Mouse (Mus musculus) stomach, postnatal 0 days (tissue): ENCODE measurements around the gene Sh2d7. TPM values are rescaled to one million over a fixed set of nuclear protein-coding genes. Genes with fewer than 3 reads are reported as not detected.

Source experiments
- ATAC-seq: fragments of 200-750 bp; cut with Nextera tagmentation; 2 replicates; pipeline ENCODE4 v1.8.0; 2017; ENCODE audit not compliant: low FRiP score, low TSS enrichment
- DNase-seq: peaks from one replicate; pipeline ENCODE4 v3.0.0-alpha.2; 2016; ENCODE audit warnings: low spot score
- H3K27ac ChIP-seq: fragments of 300-500 bp; sonication (generic); replicated peaks from 2 replicates; pipeline ENCODE4 v1.5.1; 2014; ENCODE audit warnings: mild to moderate bottlenecking, control low read depth
- H3K27me3 ChIP-seq: fragments of 300-500 bp; sonication (generic); 2 replicates; pipeline ENCODE4 v1.6.1; 2014; ENCODE audit warnings: low read length; ENCODE audit not compliant: control insufficient read depth, insufficient read depth
- H3K36me3 ChIP-seq: fragments of 300-500 bp; sonication (generic); 2 replicates; pipeline ENCODE4 v1.6.1; 2014; ENCODE audit warnings: low read length, mixed read lengths; ENCODE audit not compliant: control insufficient read depth, insufficient read depth
- H3K4me1 ChIP-seq: fragments of 300-500 bp; sonication (generic); replicated peaks from 2 replicates; pipeline ENCODE4 v1.6.1; 2014; ENCODE audit warnings: antibody characterized with exemption; ENCODE audit not compliant: control insufficient read depth, insufficient read depth
- H3K4me2 ChIP-seq: fragments of 300-500 bp; sonication (generic); replicated peaks from 2 replicates; pipeline ENCODE4 v1.6.1; 2014; ENCODE audit warnings: low read depth, mild to moderate bottlenecking, control low read depth, moderate library complexity
- H3K4me3 ChIP-seq: fragments of 300-500 bp; sonication (generic); 2 replicates; pipeline ENCODE4 v1.5.1; 2014; ENCODE audit warnings: low read depth, low read length, control low read depth
- H3K9ac ChIP-seq: fragments of 300-500 bp; sonication (generic); 2 replicates; pipeline ENCODE4 v1.6.1; 2014; ENCODE audit warnings: mild to moderate bottlenecking, low read length, control low read depth, mixed read lengths
- H3K9me3 ChIP-seq: fragments of 300-500 bp; sonication (generic); 2 replicates; pipeline ENCODE4 v1.6.1; 2016; ENCODE audit warnings: low read length; ENCODE audit not compliant: control insufficient read depth
- CTCF ChIP-seq: IDR thresholded peaks from 2 replicates; pipeline ENCODE4 v1.5.1; 2016; ENCODE audit warnings: antibody characterized with exemption, low read depth, mild to moderate bottlenecking, moderate library complexity
- EP300 ChIP-seq: optimal IDR thresholded peaks from 2 replicates; pipeline ENCODE3; 2016; ENCODE audit warnings: antibody characterized with exemption
- WGBS: fragments of 180-500 bp; shearing (Covaris S2); extraction: QIAGEN DNeasy Blood & Tissue Kit; methylation state at CpG from one replicate; pipeline ENCODE4 v1.1.7; 2014; 5-methylcytosine and 5-hydroxymethylcytosine counted together
- polyA plus RNA-seq: library from polyadenylated mRNA; unstranded; fragments of >200 nt; fragmentation: Nextera tagmentation; extraction: Ambion mirVana; gene quantifications from 2 replicates; pipeline ENCODE4 v1.2.1, GENCODE M21; 2015

Sh2d7 gene
- polyA plus RNA-seq, 1 experiment from 2014 or later: 0.04 TPM

DNA sequence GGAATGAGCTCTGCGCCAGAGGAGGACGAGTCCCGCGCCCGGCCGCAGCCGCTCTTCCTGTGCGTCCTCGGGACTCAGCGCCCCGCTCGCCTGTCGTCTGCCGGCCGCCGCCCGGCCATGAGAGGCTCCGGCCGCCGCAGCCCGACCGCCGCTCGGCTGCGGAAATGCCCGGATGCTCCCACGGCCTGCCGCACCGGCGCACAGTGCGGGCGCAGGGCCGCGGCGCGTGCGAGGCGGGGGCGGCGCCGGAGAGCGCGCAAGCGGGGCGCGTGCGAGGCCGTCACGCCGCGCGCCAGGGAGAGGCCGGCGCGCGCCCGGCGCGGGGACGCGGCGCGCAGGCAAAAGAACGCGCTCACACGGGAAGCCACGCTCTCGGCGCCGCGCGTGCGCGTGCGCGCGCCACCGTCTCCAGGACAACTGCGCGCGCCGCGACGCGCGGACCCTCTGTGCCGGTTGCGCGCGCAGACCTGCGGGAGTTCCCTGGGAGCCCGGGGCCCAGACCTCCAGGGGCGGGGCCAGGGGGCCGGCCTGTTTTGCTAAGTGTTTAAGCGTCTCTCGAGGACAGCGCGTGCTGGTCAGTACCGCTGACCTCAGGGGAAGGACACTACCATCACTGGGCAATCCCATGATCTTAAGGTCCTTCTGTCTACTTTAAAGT is 37.2 kb upstream of the Sh2d7 start, which contains the start of gene Dmxl2:
Gene Dmxl2, minus strand, starts transcription at position 174 of the 658 bp plus-strand sequence.
- H3K4me3 ChIP-seq: peak within 1 kb of the TSS; percentile 72
- peak; percentile 84 for DNase-seq
- no peaks in the 10 kb centered on the region for H3K4me1 ChIP-seq
- peak within 1 kb of the TSS; percentile 99 for H3K4me2 ChIP-seq
- WGBS: under 1% methylated on average over 67 of the region's 99 CpGs
- peak within 1 kb of the TSS; percentile 67 for H3K9ac ChIP-seq
- H3K27me3 ChIP-seq: no peaks in the 10 kb centered on the region
- peak within 1 kb of the TSS; percentile 30; the same call in 1 of the 2 replicates for H3K27ac ChIP-seq
- H3K9me3 ChIP-seq: no peaks in the 10 kb centered on the region
- TF ChIP-seq CTCF (no peak), EP300 (no peak)
- peak; percentile 95 for ATAC-seq
- H3K36me3 ChIP-seq: no peaks in the 10 kb centered on the region

DNA sequence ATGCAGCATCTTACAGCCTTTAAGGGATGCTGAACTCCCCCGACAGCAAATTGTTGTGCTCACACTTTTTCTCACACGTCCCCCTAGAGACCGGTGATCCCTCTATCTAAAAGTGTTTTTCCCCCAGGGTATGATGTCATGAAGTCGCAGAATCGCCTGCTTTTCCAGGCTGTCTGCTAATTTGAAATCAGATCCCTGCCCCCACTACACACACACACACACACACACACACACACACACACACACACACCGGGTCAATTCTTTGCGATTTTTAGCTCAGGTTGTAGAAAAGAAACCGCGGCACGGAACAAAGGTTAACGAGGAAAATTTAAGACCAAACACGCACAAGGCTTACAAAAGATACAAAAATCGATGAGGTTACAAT is 36.7 kb upstream of the Sh2d7 start:
- H3K9me3 ChIP-seq: no peaks in the 10 kb centered on the region
- no peaks in the 10 kb centered on the region for H3K4me1 ChIP-seq
- TF ChIP-seq CTCF: no peak
- TF ChIP-seq EP300: no peak
- H3K9ac ChIP-seq: peak overlapping the region; percentile 67; the same call in 1 of the 2 replicates
- peak overlapping the region; percentile 99 for H3K4me2 ChIP-seq
- no peaks in the 10 kb centered on the region for H3K36me3 ChIP-seq
- no peaks in the 10 kb centered on the region for H3K27me3 ChIP-seq
- H3K27ac ChIP-seq: no peak overlapping the region
- DNase-seq (no peak), ATAC-seq (peak; percentile 25; the same call in 1 of the 2 replicates)
- peak overlapping the region; percentile 72 for H3K4me3 ChIP-seq
- WGBS: 3% methylated on average over 13 of the region's 13 CpGs

GRCm38 (mm10) chr9:54502873-54503272 is 35.9 kb upstream of the Sh2d7 start:
- H3K9ac ChIP-seq: no peak overlapping the region
- WGBS: 11% methylated on average over 12 of the region's 12 CpGs
- peak overlapping the region; percentile 36 for H3K4me2 ChIP-seq
- no peak overlapping the region for H3K27ac ChIP-seq
- no peaks in the 10 kb centered on the region for H3K36me3 ChIP-seq
- no peaks in the 10 kb centered on the region for H3K9me3 ChIP-seq
- H3K4me1 ChIP-seq: no peaks in the 10 kb centered on the region
- DNase-seq (peak; percentile 23), ATAC-seq (no peak)
- no peak overlapping the region for H3K4me3 ChIP-seq
- no peaks in the 10 kb centered on the region for H3K27me3 ChIP-seq
- TF ChIP-seq CTCF (no peak), EP300 (no peak)

GRCm38 (mm10) chr9:54515991-54516390 is 22.8 kb upstream of the Sh2d7 start:
- no peak overlapping the region for H3K4me2 ChIP-seq
- DNase-seq (no peak), ATAC-seq (no peak)
- H3K4me1 ChIP-seq: no peaks in the 10 kb centered on the region
- H3K27me3 ChIP-seq: no peaks in the 10 kb centered on the region
- 83% methylated on average over 2 of the region's 2 CpGs for WGBS
- H3K4me3 ChIP-seq: no peak overlapping the region
- no peak overlapping the region for H3K27ac ChIP-seq
- no peak overlapping the region for H3K9ac ChIP-seq
- H3K36me3 ChIP-seq: no peaks in the 10 kb centered on the region
- TF ChIP-seq CTCF: no peak
- no peak for TF ChIP-seq EP300
- no peaks in the 10 kb centered on the region for H3K9me3 ChIP-seq

DNA sequence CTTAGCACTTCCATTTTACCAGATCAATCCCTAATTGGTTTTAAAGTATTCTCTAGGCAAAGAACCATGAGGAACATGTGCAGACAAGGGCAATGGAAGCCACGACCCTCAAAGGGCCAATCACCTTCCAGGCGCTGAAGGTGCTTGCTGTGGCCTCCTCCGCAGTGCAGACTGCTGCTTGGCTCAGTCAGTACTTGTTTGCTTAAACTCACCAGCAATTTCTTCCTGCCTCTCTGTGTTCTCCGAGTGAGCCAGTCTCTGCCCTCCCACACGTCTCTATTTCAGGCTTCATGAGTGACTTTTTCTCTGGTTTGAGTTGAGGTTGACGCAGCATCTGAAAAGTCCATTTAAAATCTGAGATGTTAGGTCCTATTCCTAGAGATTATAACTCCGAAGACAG is 19.9 kb upstream of the Sh2d7 start:
- H3K4me3 ChIP-seq: no peak overlapping the region
- H3K4me2 ChIP-seq: no peak overlapping the region
- H3K27ac ChIP-seq: no peak overlapping the region
- TF ChIP-seq EP300 (no peak), CTCF (no peak)
- H3K27me3 ChIP-seq: no peaks in the 10 kb centered on the region
- ATAC-seq: no peak
- no peak overlapping the region for H3K9ac ChIP-seq
- no peak for DNase-seq
- 57% methylated on average over 7 of the region's 7 CpGs for WGBS
- no peaks in the 10 kb centered on the region for H3K9me3 ChIP-seq
- no peaks in the 10 kb centered on the region for H3K4me1 ChIP-seq
- H3K36me3 ChIP-seq: no peaks in the 10 kb centered on the region

DNA sequence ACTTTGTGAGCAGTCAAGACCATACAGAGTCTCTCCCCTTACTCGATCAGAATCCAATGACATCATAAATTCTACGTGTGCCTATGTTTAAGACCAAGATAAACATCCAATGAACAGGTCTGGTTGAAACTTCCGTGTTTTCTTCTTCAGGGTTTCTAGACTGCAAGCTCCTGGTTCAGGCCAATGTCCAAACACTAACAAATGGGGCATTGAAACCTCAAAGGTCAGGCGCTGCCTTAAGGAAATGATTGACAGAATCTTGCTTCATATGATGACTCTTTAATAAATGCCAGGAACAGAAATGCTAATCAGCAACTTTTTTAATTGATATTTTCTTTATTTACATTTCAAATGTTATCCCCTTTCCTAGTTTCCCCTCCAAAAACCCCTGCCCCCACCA is 18.5 kb upstream of the Sh2d7 start:
- ATAC-seq: no peak
- DNase-seq: no peak
- TF ChIP-seq EP300: no peak
- no peak for TF ChIP-seq CTCF

More for the DNA sequence above, 18.5 kb upstream of the Sh2d7 start:
- no peaks in the 10 kb centered on the region for H3K27me3 ChIP-seq
- H3K9me3 ChIP-seq: no peaks in the 10 kb centered on the region
- no peak overlapping the region for H3K27ac ChIP-seq
- H3K36me3 ChIP-seq: no peaks in the 10 kb centered on the region
- WGBS: 64% methylated on average over 4 of the region's 4 CpGs
- no peak overlapping the region for H3K4me3 ChIP-seq
- H3K9ac ChIP-seq: no peak overlapping the region
- H3K4me1 ChIP-seq: no peaks in the 10 kb centered on the region
- H3K4me2 ChIP-seq: no peak overlapping the region
